ENCODE assay signal across 23 mouse cellular contexts in the genomic region with DNA sequence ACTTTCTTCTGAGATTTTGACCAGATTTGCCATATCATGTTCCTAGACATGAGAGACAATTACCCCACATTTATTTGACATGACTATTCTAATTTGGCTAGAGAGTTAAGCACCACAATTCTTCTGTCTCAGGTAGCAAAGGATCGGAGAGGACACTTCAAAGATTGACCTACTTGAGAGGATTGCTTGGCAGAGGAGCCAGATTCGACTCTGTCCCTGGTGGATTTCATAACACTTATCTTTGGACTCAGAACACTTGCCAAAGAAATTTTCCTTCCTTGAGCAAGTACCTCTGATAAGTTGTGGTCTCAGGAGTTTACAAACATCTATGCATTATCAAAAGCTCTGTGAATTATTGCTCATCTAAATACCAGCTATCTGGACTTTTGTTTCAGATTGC.
DNase-seq lines count a peak whose midpoint lies in the region; ATAC-seq lines count a peak whose summit lies in the region.
"Had no signal": no experiment of that assay in that cellular context is flagged by ENCODE, and none has a peak within 500 bp of the region (broad histone marks: within the 10 kb centered on the region; RNA-seq: fewer than 3 reads in every experiment).

No protein-coding gene starts in this region.

- DNase-seq in gastrocnemius, adult 18-20 months (ENCODE audit: low spot score) = peak; percentile 2
- DNase-seq in gastrocnemius, postnatal 4 days (ENCODE audit: low spot score in 2 of 2) = no peak
- no peak for DNase-seq in hindbrain, embryonic 10.5 days (ENCODE audit: low spot score)
- DNase-seq in lung, postnatal 25 days (ENCODE audit: low spot score) = peak; percentile 7
- no peak for DNase-seq in lung, adult 18-20 months
- DNase-seq in kidney, postnatal 25 days = peak; percentile 22 to 40
- DNase-seq: cerebellum, adult 2 months; gastrocnemius, postnatal 10 days; layer of hippocampus, adult 9-11 months; thymus, postnatal 36 days had no signal

- H3K27me3 ChIP-seq in hindbrain, embryonic 10.5 days (ENCODE audit: insufficient read depth, poor library complexity, severe bottlenecking) = no peaks in the 10 kb centered on the region
- no peaks in the 10 kb centered on the region for H3K27me3 ChIP-seq in hindbrain, embryonic 13.5 days
- H3K27me3 ChIP-seq in neural tube, embryonic 15.5 days (replicated peaks) = no peaks in the 10 kb centered on the region
- H3K27me3 ChIP-seq: forebrain, embryonic 15.5 days; hindbrain, embryonic 15.5 days; limb, embryonic 12.5 days; liver, embryonic 15.5 days; neural tube, embryonic 12.5 days; Patski had no signal

- H3K4me1 ChIP-seq in hindbrain, embryonic 10.5 days (replicated peaks) = peaks cover 33% of the 10 kb centered on the region
- peaks cover 14% of the 10 kb centered on the region; the same call in 1 of the 2 replicates for H3K4me1 ChIP-seq in hindbrain, embryonic 13.5 days (replicated peaks)
- H3K4me1 ChIP-seq in neural tube, embryonic 15.5 days = no peaks in the 10 kb centered on the region; the same call in 1 of the 2 replicates
- H3K4me1 ChIP-seq: liver, embryonic 15.5 days had no signal

- H3K9ac ChIP-seq in hindbrain, embryonic 13.5 days = no peak overlapping the region
- H3K9ac ChIP-seq in neural tube, embryonic 15.5 days (replicated peaks) = no peak overlapping the region
- H3K9ac ChIP-seq: forebrain, embryonic 15.5 days; hindbrain, embryonic 15.5 days; limb, embryonic 12.5 days; liver, embryonic 15.5 days; neural tube, embryonic 12.5 days had no signal

- WGBS in hindbrain, embryonic 10.5 days = 71% methylated on average over 2 of the region's 2 CpGs
- WGBS in hindbrain, embryonic 13.5 days = 63% methylated on average over 2 of the region's 2 CpGs
- WGBS in neural tube, embryonic 15.5 days = 70% methylated on average over 2 of the region's 2 CpGs

- no peak overlapping the region for H3K4me2 ChIP-seq in hindbrain, embryonic 13.5 days
- H3K4me2 ChIP-seq in neural tube, embryonic 15.5 days = no peak overlapping the region
- H3K4me2 ChIP-seq: forebrain, embryonic 15.5 days; hindbrain, embryonic 15.5 days; limb, embryonic 12.5 days; liver, embryonic 15.5 days; midbrain, embryonic 11.5 days; neural tube, embryonic 12.5 days had no signal

- no peaks in the 10 kb centered on the region for H3K9me3 ChIP-seq in hindbrain, embryonic 10.5 days
- H3K9me3 ChIP-seq in hindbrain, embryonic 13.5 days = no peaks in the 10 kb centered on the region
- H3K9me3 ChIP-seq in neural tube, embryonic 15.5 days (replicated peaks) = no peaks in the 10 kb centered on the region
- H3K9me3 ChIP-seq: forebrain, embryonic 15.5 days; hindbrain, embryonic 15.5 days; limb, embryonic 12.5 days; liver, embryonic 15.5 days; neural tube, embryonic 12.5 days had no signal

- no peak for ATAC-seq in hindbrain, embryonic 13.5 days (ENCODE audit: low FRiP score)
- no peak for ATAC-seq in neural tube, embryonic 15.5 days (ENCODE audit: low FRiP score)
- ATAC-seq: activated CD4-positive, CD25-positive, alpha-beta regulatory T cell, adult 4 months; forebrain, embryonic 15.5 days; intestine, embryonic 16.5 days; Patski had no signal

- H3K27ac ChIP-seq in hindbrain, embryonic 10.5 days = peak overlapping the region; percentile 50; the same call in 1 of the 2 replicates
- H3K27ac ChIP-seq in hindbrain, embryonic 13.5 days = no peak overlapping the region
- H3K27ac ChIP-seq in neural tube, embryonic 15.5 days (replicated peaks) = no peak overlapping the region
- H3K27ac ChIP-seq: forebrain, embryonic 15.5 days; hindbrain, embryonic 15.5 days; limb, embryonic 12.5 days; liver, embryonic 15.5 days; macrophage; neural tube, embryonic 12.5 days had no signal

- no peak overlapping the region for H3K4me3 ChIP-seq in hindbrain, embryonic 10.5 days
- no peak overlapping the region for H3K4me3 ChIP-seq in hindbrain, embryonic 13.5 days
- H3K4me3 ChIP-seq in neural tube, embryonic 15.5 days (replicated peaks) = no peak overlapping the region
- H3K4me3 ChIP-seq: erythroblast, embryonic 14.5 days; forebrain, embryonic 15.5 days; hindbrain, embryonic 15.5 days; limb, embryonic 12.5 days; liver, embryonic 15.5 days; neural tube, embryonic 12.5 days had no signal

- H3K36me3 ChIP-seq in hindbrain, embryonic 10.5 days = no peaks in the 10 kb centered on the region
- no peaks in the 10 kb centered on the region for H3K36me3 ChIP-seq in hindbrain, embryonic 13.5 days
- H3K36me3 ChIP-seq in neural tube, embryonic 15.5 days = no peaks in the 10 kb centered on the region
- H3K36me3 ChIP-seq: forebrain, embryonic 15.5 days; hindbrain, embryonic 15.5 days; limb, embryonic 12.5 days; liver, embryonic 15.5 days; neural tube, embryonic 12.5 days had no signal

Comparison
In these comparisons a context has a peak if more than half of its experiments do, and no peak if none do; other contexts are left out.
1. DNase-seq: peak in gastrocnemius, adult 18-20 months (single experiment), lung, postnatal 25 days (single experiment) and kidney, postnatal 25 days (2 of 2); none in gastrocnemius, postnatal 4 days (0 of 2), hindbrain, embryonic 10.5 days (single experiment) and lung, adult 18-20 months (0 of 2).